Mouse (Mus musculus) MEL (cell line): Measurements from ENCODE around the gene 1700113H08Rik.

Source experiments
- CTCF ChIP-seq, 3 experiments: IDR thresholded peaks in 2 of 3; conservative IDR thresholded peaks in 1 of 3; 2 replicates each; pipeline ENCODE4 v1.5.1; 2011 to 2012; ENCODE audit warnings: low read length in 3 of 3, low read depth in 2 of 3, mild to moderate bottlenecking in 2 of 3, improper control_type of control experiment in 1 of 3, inconsistent platforms in 1 of 3, mixed read lengths in 1 of 3, moderate library complexity in 1 of 3; ENCODE audit not compliant: control insufficient read depth in 1 of 3, insufficient read depth in 1 of 3, poor library complexity in 1 of 3, severe bottlenecking in 1 of 3
- EP300 ChIP-seq, 2 experiments: IDR thresholded peaks; 2 replicates each; pipeline ENCODE4 v1.6.1; 2011; ENCODE audit warnings: improper control_type of control experiment in 2 of 2, low read length in 2 of 2, low read depth in 1 of 2, mild to moderate bottlenecking in 1 of 2
- MAFK ChIP-seq: IDR thresholded peaks from 2 replicates; pipeline ENCODE4 v1.6.1; 2011; ENCODE audit warnings: low read depth, mild to moderate bottlenecking, low read length, improper control_type of control experiment, borderline replicate concordance
- MXI1 ChIP-seq: IDR thresholded peaks from 2 replicates; pipeline ENCODE4 v1.6.1; 2011; ENCODE audit warnings: mild to moderate bottlenecking, low read depth, low read length, improper control_type of control experiment
- POLR2A ChIP-seq, 2 experiments: IDR thresholded peaks; 2 replicates each; pipeline ENCODE4 v1.6.1; 2011 to 2012; ENCODE audit warnings: low read length in 2 of 2, mild to moderate bottlenecking in 2 of 2, control low read depth in 1 of 2, improper control_type of control experiment in 1 of 2, low read depth in 1 of 2, moderate library complexity in 1 of 2; ENCODE audit not compliant: control insufficient read depth in 1 of 2, insufficient read depth in 1 of 2, poor library complexity in 1 of 2
- POLR2AphosphoS2 ChIP-seq: IDR thresholded peaks from 2 replicates; pipeline ENCODE4 v1.6.1; 2011; ENCODE audit warnings: low read length, improper control_type of control experiment
- SIN3A ChIP-seq: IDR thresholded peaks from 2 replicates; pipeline ENCODE4 v1.6.1; 2012; ENCODE audit warnings: low read length, improper control_type of control experiment, inconsistent platforms
- USF1 ChIP-seq: IDR thresholded peaks from 2 replicates; pipeline ENCODE4 v1.6.1; 2014; ENCODE audit warnings: low read depth, mild to moderate bottlenecking, inconsistent platforms, low read length, improper control_type of control experiment, moderate library complexity
- ZC3H11A ChIP-seq: IDR thresholded peaks from 2 replicates; pipeline ENCODE4 v1.6.1; 2012; ENCODE audit warnings: low read depth, mild to moderate bottlenecking, inconsistent platforms, low read length, improper control_type of control experiment
- ZKSCAN1 ChIP-seq: IDR thresholded peaks from 2 replicates; pipeline ENCODE4 v1.6.1; 2012; ENCODE audit warnings: low read depth, mild to moderate bottlenecking, inconsistent platforms, low read length, improper control_type of control experiment, moderate library complexity

- TF ChIP-seq CTCF (IDR thresholded peaks at IDR 0.05 in 2 of 3, conservative IDR thresholded peaks at IDR 0.05 in 1 of 3; ENCODE audit: control insufficient read depth in 1 of 3, insufficient read depth in 1 of 3, low read depth in 2 of 3, low read length in 3 of 3, poor library complexity in 1 of 3, severe bottlenecking in 1 of 3), result no peak
- no peak for TF ChIP-seq MXI1
- TF ChIP-seq EP300 (IDR thresholded peaks at IDR 0.05; ENCODE audit: low read depth in 1 of 2, low read length in 2 of 2), result no peak
- TF ChIP-seq ZKSCAN1, result no peak
- TF ChIP-seq USF1, result no peak
- TF ChIP-seq MAFK, result no peak
- no peak for TF ChIP-seq POLR2A (IDR thresholded peaks at IDR 0.05; ENCODE audit: control insufficient read depth in 1 of 2, insufficient read depth in 1 of 2, low read depth in 1 of 2, low read length in 2 of 2, poor library complexity in 1 of 2)
- TF ChIP-seq ZC3H11A, result no peak
- no peak for TF ChIP-seq POLR2AphosphoS2
- TF ChIP-seq SIN3A, result no peak
Observed at GRCm38 (mm10) chr10:87100668-87101067, 42.8 kb downstream of the 1700113H08Rik start.
